Mouse (Mus musculus) spleen, adult 10 weeks (tissue): ENCODE data around the gene Foxm1. TPM values are rescaled to one million over a fixed set of nuclear protein-coding genes. Genes with fewer than 3 reads are reported as not detected.

ENCODE experiments used
- polyA plus RNA-seq: library from polyadenylated mRNA; stranded (reverse); fragments of 350-450 nt; fragmentation: Illumina TruSeq; extraction: RNeasy Lipid Tissue Mini Kit (QIAGEN cat#74804); gene quantifications from one replicate; pipeline ENCODE4 v1.2.3, GENCODE M21; 2015; ENCODE audit warnings: low replicate concordance; ENCODE audit not compliant: insufficient read depth

Foxm1 gene
- polyA plus RNA-seq: 15.4 TPM

GRCm38 (mm10) chr6:128362381-128363006 lies at the start of gene Foxm1, which contains the start of gene Rhno1:
Foxm1 (plus strand) TSS chr6:128362967.
Rhno1 (minus strand) TSS chr6:128362911.

GRCm38 (mm10) chr6:128355726-128356416 lies 6.9 kb upstream of the Foxm1 start, which contains the start of gene Tulp3:
Tulp3 (minus strand) TSS chr6:128355851.

GRCm38 (mm10) chr6:128375192-128375591 lies 12.4 kb downstream of the Foxm1 start, which contains the start of the genes Tex52 and Gm44596:
Tex52 (plus strand) TSS chr6:128375456.
Gm44596 (plus strand) TSS chr6:128375503.

GRCm38 (mm10) chr6:128398996-128399395 lies 36.2 kb downstream of the Foxm1 start, which contains the start of gene Nrip2:
Nrip2 (plus strand) TSS chr6:128399296.

GRCm38 (mm10) chr6:128424269-128425019 lies 61.7 kb downstream of the Foxm1 start, which contains the start of gene Itfg2:
Itfg2 (minus strand) TSS chr6:128424931.

Other genes with a start within 250 kb of the Foxm1 start
- gene Tspan9, start 219.4 kb upstream of the Foxm1 start, polyA plus RNA-seq: 15.3 TPM
- 0.81 TPM for gene Tead4, start 62.1 kb upstream of the Foxm1 start, polyA plus RNA-seq
- 9.6 TPM for gene Tulp3, start 7.1 kb upstream of the Foxm1 start, polyA plus RNA-seq
- gene Rhno1, start 56 bp upstream of the Foxm1 start, polyA plus RNA-seq: 51.3 TPM
- 0.29 TPM for gene Tex52, start 12.5 kb downstream of the Foxm1 start, polyA plus RNA-seq
- gene Gm44596, start 12.5 kb downstream of the Foxm1 start, polyA plus RNA-seq: not detected
- gene Nrip2, start 36.3 kb downstream of the Foxm1 start, polyA plus RNA-seq: 0.33 TPM
- 19.2 TPM for gene Itfg2, start 62.0 kb downstream of the Foxm1 start, polyA plus RNA-seq
- gene Fkbp4, start 75.7 kb downstream of the Foxm1 start, polyA plus RNA-seq: 70.2 TPM
- not detected for gene Pzp, start 163.8 kb downstream of the Foxm1 start, polyA plus RNA-seq
- not detected for gene A2ml1, start 218.6 kb downstream of the Foxm1 start, polyA plus RNA-seq